ENCODE assay signal across 13 mouse cellular contexts in the genomic region with DNA sequence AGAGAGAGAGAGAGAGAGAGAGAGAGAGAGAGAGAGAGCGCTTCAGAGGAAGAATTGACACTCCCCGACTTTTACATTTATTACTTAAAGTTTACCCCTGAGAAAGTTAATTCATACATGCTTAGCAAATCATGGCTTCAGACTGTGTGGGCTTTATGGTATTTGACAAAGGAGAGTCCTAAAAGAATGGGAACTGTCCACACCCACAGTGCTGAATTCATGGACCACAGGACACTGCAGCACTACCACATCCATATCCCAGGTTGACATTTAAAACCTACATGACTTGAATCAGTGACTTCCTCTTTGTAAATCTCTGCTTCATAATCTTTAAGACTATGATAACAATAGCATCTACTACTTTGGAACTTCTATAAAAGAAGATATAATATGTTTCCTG.
DNase-seq lines count a peak whose midpoint lies in the region; ATAC-seq and TF ChIP-seq lines count a peak whose summit lies in the region.
"Had no signal": no experiment of that assay in that cellular context is flagged by ENCODE, and none has a peak within 500 bp of the region (broad histone marks: within the 10 kb centered on the region; RNA-seq: fewer than 3 reads in every experiment).

No protein-coding gene starts in this region.

- no peaks in the 10 kb centered on the region for H3K9me3 ChIP-seq in kidney, embryonic 15.5 days (replicated peaks)
- H3K9me3 ChIP-seq in ES-E14 (ENCODE audit: control insufficient read depth, insufficient read depth, low read depth, low read length), result no peaks in the 10 kb centered on the region
- H3K9me3 ChIP-seq in embryonic facial prominence, embryonic 14.5 days (ENCODE audit: control insufficient read depth, low read length), result no peaks in the 10 kb centered on the region
- H3K9me3 ChIP-seq in forebrain, embryonic 16.5 days (ENCODE audit: control insufficient read depth, low read length), result no peaks in the 10 kb centered on the region
- H3K9me3 ChIP-seq: embryonic facial prominence, embryonic 13.5 days; G1E; heart, embryonic 10.5 days had no signal

- H3K27me3 ChIP-seq in kidney, embryonic 15.5 days, result no peaks in the 10 kb centered on the region
- no peaks in the 10 kb centered on the region for H3K27me3 ChIP-seq in embryonic facial prominence, embryonic 14.5 days (replicated peaks; ENCODE audit: control insufficient read depth, insufficient read depth, low read length)
- H3K27me3 ChIP-seq in forebrain, embryonic 16.5 days (replicated peaks; ENCODE audit: control insufficient read depth, insufficient read depth, low read length), result no peaks in the 10 kb centered on the region
- H3K27me3 ChIP-seq: embryonic facial prominence, embryonic 13.5 days had no signal

- WGBS in kidney, embryonic 15.5 days, result 58% methylated on average over 2 of the region's 2 CpGs
- 65% methylated on average over 2 of the region's 2 CpGs for WGBS in embryonic facial prominence, embryonic 14.5 days
- WGBS in forebrain, embryonic 16.5 days, result 85% methylated on average over 2 of the region's 2 CpGs

- no peak for DNase-seq in kidney, adult 9 months
- DNase-seq in 3T3-L1 (ENCODE audit: low read depth, low spot score) (peak; percentile 40), ES-E14 (ENCODE audit: low read depth, low spot score) (peak; percentile 33)
- DNase-seq in embryonic facial prominence, embryonic 14.5 days (ENCODE audit: low spot score), result peak; percentile 62
- no peak for DNase-seq in thymus, postnatal 14 days
- DNase-seq: adrenal gland, adult 8-10 months; lung, adult 2 months had no signal

- 0 out of 2 replicates have a peak, but pooled peaks have one; percentile 54 for ATAC-seq in kidney, embryonic 15.5 days (replicated peaks; ENCODE audit: low FRiP score)
- ATAC-seq in embryonic facial prominence, embryonic 14.5 days (ENCODE audit: low read depth), result no peak
- no peak for ATAC-seq in forebrain, embryonic 16.5 days
- ATAC-seq: hindbrain, postnatal 0 days had no signal

- H3K27ac ChIP-seq in kidney, embryonic 15.5 days, result no peak overlapping the region
- no peak overlapping the region for H3K27ac ChIP-seq in ES-E14 (ENCODE audit: insufficient read depth, low read depth, low read length, poor library complexity, severe bottlenecking)
- H3K27ac ChIP-seq in embryonic facial prominence, embryonic 14.5 days (replicated peaks; ENCODE audit: low read depth, low read length), result no peak overlapping the region
- no peak overlapping the region for H3K27ac ChIP-seq in forebrain, embryonic 16.5 days (ENCODE audit: low read length)
- H3K27ac ChIP-seq: embryonic facial prominence, embryonic 13.5 days; heart, embryonic 10.5 days; hindbrain, postnatal 0 days had no signal

- no peak overlapping the region for H3K9ac ChIP-seq in kidney, embryonic 15.5 days
- no peak overlapping the region for H3K9ac ChIP-seq in ES-E14 (ENCODE audit: insufficient read depth, low read depth, low read length, poor library complexity, severe bottlenecking)
- H3K9ac ChIP-seq in embryonic facial prominence, embryonic 14.5 days (ENCODE audit: low read depth, low read length), result no peak overlapping the region
- no peak overlapping the region for H3K9ac ChIP-seq in forebrain, embryonic 16.5 days (replicated peaks; ENCODE audit: low read depth, low read length)
- H3K9ac ChIP-seq: embryonic facial prominence, embryonic 13.5 days had no signal

- H3K4me1 ChIP-seq in kidney, embryonic 15.5 days, result no peaks in the 10 kb centered on the region
- H3K4me1 ChIP-seq in ES-E14 (ENCODE audit: control insufficient read depth in 2 of 2, insufficient read depth in 2 of 2, low read length in 2 of 2, poor library complexity in 1 of 2), result no peaks in the 10 kb centered on the region
- no peaks in the 10 kb centered on the region for H3K4me1 ChIP-seq in embryonic facial prominence, embryonic 14.5 days (ENCODE audit: control insufficient read depth, insufficient read depth, low read length)
- no peaks in the 10 kb centered on the region for H3K4me1 ChIP-seq in forebrain, embryonic 16.5 days (replicated peaks; ENCODE audit: control insufficient read depth, insufficient read depth, low read length)
- H3K4me1 ChIP-seq: embryonic facial prominence, embryonic 13.5 days; heart, embryonic 10.5 days had no signal

- H3K4me2 ChIP-seq in kidney, embryonic 15.5 days, result no peak overlapping the region
- H3K4me2 ChIP-seq in embryonic facial prominence, embryonic 14.5 days (ENCODE audit: low read depth, low read length), result no peak overlapping the region
- no peak overlapping the region for H3K4me2 ChIP-seq in forebrain, embryonic 16.5 days (ENCODE audit: low read length)
- H3K4me2 ChIP-seq: embryonic facial prominence, embryonic 13.5 days had no signal

- in situ Hi-C loops in ES-E14 (cut with MboI; ENCODE audit: low sequenced_read_pairs in 2 of 2, unreplicated experiment in 2 of 2), result no loop called here

- no peak overlapping the region for H3K4me3 ChIP-seq in kidney, embryonic 15.5 days (replicated peaks)
- no peak overlapping the region for H3K4me3 ChIP-seq in ES-E14 (ENCODE audit: insufficient read depth in 1 of 2, low read depth in 1 of 2, low read length in 2 of 2, poor library complexity in 1 of 2, severe bottlenecking in 1 of 2)
- no peak overlapping the region for H3K4me3 ChIP-seq in embryonic facial prominence, embryonic 14.5 days (ENCODE audit: low read depth, low read length)
- H3K4me3 ChIP-seq in forebrain, embryonic 16.5 days (replicated peaks; ENCODE audit: low read length), result no peak overlapping the region
- H3K4me3 ChIP-seq: embryonic facial prominence, embryonic 13.5 days; heart, embryonic 10.5 days had no signal

- no peaks in the 10 kb centered on the region for H3K36me3 ChIP-seq in kidney, embryonic 15.5 days
- no peaks in the 10 kb centered on the region for H3K36me3 ChIP-seq in ES-E14 (ENCODE audit: control insufficient read depth, insufficient read depth, low read length, poor library complexity, severe bottlenecking)
- H3K36me3 ChIP-seq in embryonic facial prominence, embryonic 14.5 days (ENCODE audit: control insufficient read depth, insufficient read depth, low read length), result no peaks in the 10 kb centered on the region
- H3K36me3 ChIP-seq in forebrain, embryonic 16.5 days (ENCODE audit: control insufficient read depth, insufficient read depth), result no peaks in the 10 kb centered on the region
- H3K36me3 ChIP-seq: embryonic facial prominence, embryonic 13.5 days; G1E; heart, embryonic 10.5 days had no signal

TF ChIP-seq in ES-E14, 5 proteins besides CTCF, POLR2A, EP300 and RAD21:
- TF ChIP-seq ZC3H11A (IDR thresholded peaks at IDR 0.05; ENCODE audit: borderline replicate concordance, low read depth, low read length), result no peak
- TF ChIP-seq ZNF384 (IDR thresholded peaks at IDR 0.05; ENCODE audit: low read depth, low read length), result no peak
- no peak for TF ChIP-seq HCFC1 (IDR thresholded peaks at IDR 0.05; ENCODE audit: borderline replicate concordance, insufficient read depth, low read length)
- no peak for TF ChIP-seq MAFK (IDR thresholded peaks at IDR 0.05; ENCODE audit: insufficient read depth, low read depth, low read length)
- TF ChIP-seq CHD2 (IDR thresholded peaks at IDR 0.05; ENCODE audit: low read depth, low read length), result no peak
TF ChIP-seq in ES-E14: peak in this region for 0.

Comparison
In these comparisons a context has a peak if more than half of its experiments do, and no peak if none do; other contexts are left out.
1. DNase-seq: peak in 3T3-L1 (single experiment), ES-E14 (single experiment) and embryonic facial prominence, embryonic 14.5 days (single experiment); none in kidney, adult 9 months (single experiment) and thymus, postnatal 14 days (single experiment).